Mouse (Mus musculus) lung, postnatal 0 days (tissue): ENCODE measurements around the gene Baiap2.

Experiments
- CTCF ChIP-seq: IDR thresholded peaks from 2 replicates; pipeline ENCODE4 v1.5.1; 2016; ENCODE audit warnings: antibody characterized with exemption, mild to moderate bottlenecking
- EP300 ChIP-seq: IDR thresholded peaks from 2 replicates; pipeline ENCODE4 v1.6.1; 2016; ENCODE audit warnings: antibody characterized with exemption, mild to moderate bottlenecking, control low read depth

- TF ChIP-seq CTCF (no peak), EP300 (no peak)
Observed at GRCm38 (mm10) chr11:119951326-119951725, 8.8 kb downstream of the Baiap2 start.
